Mouse (Mus musculus) frontal cortex, postnatal 10 days (tissue): ENCODE results near the gene Ms4a2.

Source experiments
- DNase-seq, 2 experiments: peaks; one replicate each; pipeline ENCODE4 v3.0.0; 2022; ENCODE audit warnings: low spot score in 2 of 2, mixed read lengths in 1 of 2

Gene Ms4a2

DNA sequence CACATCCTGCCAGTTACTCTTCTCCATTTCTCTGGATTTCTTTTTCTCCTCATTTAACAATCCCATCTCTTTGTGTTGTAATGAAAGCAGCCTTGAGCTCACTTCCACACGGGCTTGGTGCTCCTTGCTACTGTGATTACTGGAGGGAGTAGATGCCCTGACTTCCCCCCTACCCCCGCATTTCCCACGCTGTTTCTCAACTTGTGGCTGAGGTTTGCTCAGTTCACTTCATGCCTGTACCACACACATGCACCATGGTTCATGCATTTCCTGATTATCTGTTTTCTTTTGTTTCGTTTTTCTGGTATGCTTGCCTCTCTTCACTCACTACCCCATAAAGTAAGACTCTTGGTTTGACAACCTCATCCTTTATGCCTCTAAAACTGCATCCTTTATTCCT lies 34.3 kb downstream of the Ms4a2 start:
- no peak for DNase-seq

DNA sequence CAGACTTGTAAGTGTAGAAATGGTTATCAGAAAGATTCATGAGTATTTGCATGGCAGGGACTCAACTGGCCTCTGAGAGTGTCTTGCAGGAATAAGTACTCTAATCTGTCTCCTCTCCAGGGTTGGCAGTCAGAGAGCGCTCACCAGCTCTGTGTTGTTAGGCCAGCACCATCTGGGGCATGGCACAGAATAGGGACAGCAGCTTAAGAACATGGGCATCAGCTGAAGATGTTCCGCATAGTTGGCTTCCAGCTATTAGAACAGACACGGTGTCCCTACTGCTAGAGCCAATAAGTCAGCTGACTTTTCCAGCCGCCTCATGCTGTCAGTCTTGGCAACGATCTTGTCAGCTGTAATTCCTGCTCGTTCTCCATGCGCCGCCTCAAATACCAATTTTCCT lies 48.6 kb downstream of the Ms4a2 start:
- no peak for DNase-seq
